Mouse (Mus musculus) C2C12 (cell line): ENCODE measurements around the gene Lcn3.

ENCODE experiments used
- CTCF ChIP-seq: IDR thresholded peaks from one replicate; pipeline ENCODE4 v1.5.1; 2011; ENCODE audit not compliant: control insufficient read depth, insufficient read depth, insufficient read length
- MAX ChIP-seq: IDR thresholded peaks from one replicate; pipeline ENCODE4 v1.6.1; 2011; ENCODE audit warnings: mild to moderate bottlenecking, control low read depth
- USF1 ChIP-seq: IDR thresholded peaks from one replicate; pipeline ENCODE4 v1.6.1; 2011; ENCODE audit warnings: low read depth, mild to moderate bottlenecking, control low read depth, moderate library complexity

DNA sequence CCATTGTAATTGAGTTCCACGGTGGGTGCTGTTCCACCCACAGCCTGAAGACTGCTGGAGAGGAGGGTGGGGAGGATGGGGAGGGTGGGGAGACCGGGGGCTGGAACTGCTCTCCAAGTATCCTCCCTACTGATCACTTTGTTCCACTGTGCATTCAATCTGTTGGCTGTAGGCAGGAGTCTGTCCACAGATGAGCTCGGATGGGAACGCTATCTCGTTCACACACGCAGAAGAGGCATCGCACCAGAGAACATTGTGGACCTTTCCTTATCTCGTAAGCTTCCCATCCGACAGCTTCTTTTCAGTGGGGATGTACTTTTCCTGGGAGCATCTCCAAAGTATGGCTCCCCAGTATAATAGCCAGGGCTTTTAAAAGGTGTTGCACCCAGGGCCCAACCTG lies 13.7 kb downstream of the Lcn3 start:
- TF ChIP-seq CTCF (no peak), MAX (no peak), USF1 (no peak)
